Mouse (Mus musculus): Measurements from ENCODE around the gene Sgpp2. TPM values are rescaled to one million over a fixed set of nuclear protein-coding genes. Genes with fewer than 3 reads are reported as not detected.

Sgpp2 gene
- polyA plus RNA-seq, 2 experiments, result 0.04 to 0.06 TPM

GRCm38 (mm10) chr1:78299670-78300225 lies 10.4 kb upstream of the Sgpp2 start:
- H3K36me3 ChIP-seq (replicated peaks; ENCODE audit: control insufficient read depth, insufficient read depth, low read depth), result no peaks in the 10 kb centered on the region
- no peak overlapping the region for H3K9ac ChIP-seq (replicated peaks)
- no peaks in the 10 kb centered on the region for H3K27me3 ChIP-seq (ENCODE audit: control insufficient read depth, insufficient read depth, low read length)
- no peak for TF ChIP-seq EP300 (IDR thresholded peaks at IDR 0.05; ENCODE audit: low read depth)
- no peak for TF ChIP-seq CTCF (IDR thresholded peaks at IDR 0.05; ENCODE audit: low read depth)
- no peaks in the 10 kb centered on the region for H3K4me1 ChIP-seq (replicated peaks; ENCODE audit: control insufficient read depth in 2 of 2, insufficient read depth in 2 of 2, low read length in 1 of 2)
- no peak overlapping the region for H3K4me2 ChIP-seq (ENCODE audit: low read depth)
- H3K4me3 ChIP-seq (ENCODE audit: insufficient read depth in 1 of 2, low read depth in 2 of 2, low read length in 2 of 2), result no peak overlapping the region
- no peaks in the 10 kb centered on the region for H3K9me3 ChIP-seq (ENCODE audit: control insufficient read depth, low read length)
- WGBS (ENCODE audit: insufficient replicate concordance), result 47% methylated on average over 7 of the region's 7 CpGs
- no peak for DNase-seq (ENCODE audit: low read depth in 3 of 3, low spot score in 3 of 3)
- ATAC-seq (ENCODE audit: insufficient read depth), result no peak
- H3K27ac ChIP-seq, result no peak overlapping the region

GRCm38 (mm10) chr1:78308688-78309087 lies 1.5 kb upstream of the Sgpp2 start:
- H3K9me3 ChIP-seq (ENCODE audit: control insufficient read depth, low read length), result no peaks in the 10 kb centered on the region
- DNase-seq (ENCODE audit: low read depth in 3 of 3, low spot score in 3 of 3) (no peak), ATAC-seq (ENCODE audit: insufficient read depth) (no peak)
- 46% methylated on average over 1 of the region's 1 CpGs for WGBS (ENCODE audit: insufficient replicate concordance)
- no peak overlapping the region for H3K4me2 ChIP-seq (ENCODE audit: low read depth)
- H3K27me3 ChIP-seq (ENCODE audit: control insufficient read depth, insufficient read depth, low read length), result peaks cover 27% of the 10 kb centered on the region
- no peaks in the 10 kb centered on the region for H3K4me1 ChIP-seq (replicated peaks; ENCODE audit: control insufficient read depth in 2 of 2, insufficient read depth in 2 of 2, low read length in 1 of 2)
- H3K27ac ChIP-seq, result no peak overlapping the region
- H3K9ac ChIP-seq (replicated peaks), result no peak overlapping the region
- H3K4me3 ChIP-seq (ENCODE audit: insufficient read depth in 1 of 2, low read depth in 2 of 2, low read length in 2 of 2), result no peak overlapping the region
- no peaks in the 10 kb centered on the region for H3K36me3 ChIP-seq (replicated peaks; ENCODE audit: control insufficient read depth, insufficient read depth, low read depth)
- TF ChIP-seq CTCF (IDR thresholded peaks at IDR 0.05; ENCODE audit: low read depth), result no peak
- TF ChIP-seq EP300 (IDR thresholded peaks at IDR 0.05; ENCODE audit: low read depth), result no peak

- peaks cover 27% of the 10 kb centered on the region for H3K27me3 ChIP-seq (ENCODE audit: control insufficient read depth, insufficient read depth, low read length)
- no peaks in the 10 kb centered on the region for H3K9me3 ChIP-seq (ENCODE audit: control insufficient read depth, low read length)
- H3K4me2 ChIP-seq (ENCODE audit: low read depth), result no peak overlapping the region
- no peaks in the 10 kb centered on the region for H3K36me3 ChIP-seq (replicated peaks; ENCODE audit: control insufficient read depth, insufficient read depth, low read depth)
- no peak overlapping the region for H3K9ac ChIP-seq (replicated peaks)
- no peak for ATAC-seq (ENCODE audit: insufficient read depth)
- no peak for DNase-seq (ENCODE audit: low read depth in 3 of 3, low spot score in 3 of 3)
- TF ChIP-seq EP300 (IDR thresholded peaks at IDR 0.05; ENCODE audit: low read depth) (no peak), CTCF (IDR thresholded peaks at IDR 0.05; ENCODE audit: low read depth) (no peak)
- 5% methylated on average over 9 of the region's 9 CpGs for WGBS (ENCODE audit: insufficient replicate concordance)
- no peak overlapping the region for H3K4me3 ChIP-seq (ENCODE audit: insufficient read depth in 1 of 2, low read depth in 2 of 2, low read length in 2 of 2)
- no peaks in the 10 kb centered on the region for H3K4me1 ChIP-seq (replicated peaks; ENCODE audit: control insufficient read depth in 2 of 2, insufficient read depth in 2 of 2, low read length in 1 of 2)
- no peak overlapping the region for H3K27ac ChIP-seq
These were observed 865 bp upstream of the Sgpp2 start for GRCm38 (mm10) chr1:78309280-78309679.

- Histone ChIP-seq H3K27ac (no peak overlapping the region), H3K4me1 (replicated peaks; ENCODE audit: control insufficient read depth in 2 of 2, insufficient read depth in 2 of 2, low read length in 1 of 2) (no peaks in the 10 kb centered on the region), H3K27me3 (ENCODE audit: control insufficient read depth, insufficient read depth, low read length) (peaks cover 27% of the 10 kb centered on the region), H3K36me3 (replicated peaks; ENCODE audit: control insufficient read depth, insufficient read depth, low read depth) (no peaks in the 10 kb centered on the region), H3K9me3 (ENCODE audit: control insufficient read depth, low read length) (no peaks in the 10 kb centered on the region), H3K4me2 (ENCODE audit: low read depth) (no peak overlapping the region), H3K9ac (replicated peaks) (no peak overlapping the region), H3K4me3 (ENCODE audit: insufficient read depth in 1 of 2, low read depth in 2 of 2, low read length in 2 of 2) (no peak overlapping the region)
- DNase-seq (ENCODE audit: low read depth in 3 of 3, low spot score in 3 of 3), result no peak
- 3% methylated on average over 17 of the region's 17 CpGs for WGBS (ENCODE audit: insufficient replicate concordance)
- TF ChIP-seq CTCF (IDR thresholded peaks at IDR 0.05; ENCODE audit: low read depth) (no peak), EP300 (IDR thresholded peaks at IDR 0.05; ENCODE audit: low read depth) (no peak)
- no peak for ATAC-seq (ENCODE audit: insufficient read depth)
These were observed 756 bp downstream of the Sgpp2 start for GRCm38 (mm10) chr1:78310861-78311341.

- H3K4me2 ChIP-seq (ENCODE audit: low read depth), result no peak overlapping the region
- H3K9me3 ChIP-seq (ENCODE audit: control insufficient read depth, low read length), result no peaks in the 10 kb centered on the region
- ATAC-seq (ENCODE audit: insufficient read depth) (no peak), DNase-seq (ENCODE audit: low read depth in 3 of 3, low spot score in 3 of 3) (no peak)
- no peaks in the 10 kb centered on the region for H3K36me3 ChIP-seq (replicated peaks; ENCODE audit: control insufficient read depth, insufficient read depth, low read depth)
- peaks cover 27% of the 10 kb centered on the region for H3K27me3 ChIP-seq (ENCODE audit: control insufficient read depth, insufficient read depth, low read length)
- H3K9ac ChIP-seq (replicated peaks), result no peak overlapping the region
- no peaks in the 10 kb centered on the region for H3K4me1 ChIP-seq (replicated peaks; ENCODE audit: control insufficient read depth in 2 of 2, insufficient read depth in 2 of 2, low read length in 1 of 2)
- H3K27ac ChIP-seq, result no peak overlapping the region
- TF ChIP-seq CTCF (IDR thresholded peaks at IDR 0.05; ENCODE audit: low read depth), result no peak
- no peak for TF ChIP-seq EP300 (IDR thresholded peaks at IDR 0.05; ENCODE audit: low read depth)
- WGBS (ENCODE audit: insufficient replicate concordance), result 1% methylated on average over 7 of the region's 7 CpGs
- no peak overlapping the region for H3K4me3 ChIP-seq (ENCODE audit: insufficient read depth in 1 of 2, low read depth in 2 of 2, low read length in 2 of 2)
These were observed 1.3 kb downstream of the Sgpp2 start for GRCm38 (mm10) chr1:78311482-78311881.
